Mouse (Mus musculus) c-Kit-negative CD71-positive TER-119-positive erythroid progenitor cells, embryonic 14.5 days (primary cell): ENCODE data around the gene Akap6.
"Not testable (repeated sequence)": the region's sequence is repeated elsewhere in the genome, so short reads cannot be mapped to it uniquely, and the experiment has no call there.

Experiments
- DNase-seq: peaks from one replicate; pipeline ENCODE4 v3.0.0-alpha.2; 2013; ENCODE audit warnings: low read depth, low spot score

Akap6 gene

GRCm38 (mm10) chr12:52711857-52712640, 12.9 kb downstream of the Akap6 start:
- no peak for DNase-seq

GRCm38 (mm10) chr12:52718392-52718791, 19.2 kb downstream of the Akap6 start:
- DNase-seq, result no peak

- no peak for DNase-seq
Measured at GRCm38 (mm10) chr12:52719232-52719631, 20.0 kb downstream of the Akap6 start.

- no peak for DNase-seq
Measured at GRCm38 (mm10) chr12:52719681-52720080, 20.5 kb downstream of the Akap6 start.

- DNase-seq, result not testable (repeated sequence)
Measured at GRCm38 (mm10) chr12:52724039-52724615, 24.9 kb downstream of the Akap6 start.

- DNase-seq, result no peak
Measured at GRCm38 (mm10) chr12:52726434-52727231, 27.4 kb downstream of the Akap6 start.

- DNase-seq, result no peak
Measured at GRCm38 (mm10) chr12:52729396-52729795, 30.2 kb downstream of the Akap6 start.

- not testable (repeated sequence) for DNase-seq
Measured at GRCm38 (mm10) chr12:52735161-52735560, 36.0 kb downstream of the Akap6 start.

GRCm38 (mm10) chr12:52737151-52737550, 38.0 kb downstream of the Akap6 start:
- no peak for DNase-seq

GRCm38 (mm10) chr12:52739326-52739725, 40.1 kb downstream of the Akap6 start:
- DNase-seq, result no peak

- no peak for DNase-seq
Measured at GRCm38 (mm10) chr12:52741801-52742200, 42.6 kb downstream of the Akap6 start.

- DNase-seq, result no peak
Measured at GRCm38 (mm10) chr12:52750006-52750405, 50.8 kb downstream of the Akap6 start.

- DNase-seq, result no peak
Measured at GRCm38 (mm10) chr12:52755649-52756048, 56.5 kb downstream of the Akap6 start.

GRCm38 (mm10) chr12:52757881-52758280, 58.7 kb downstream of the Akap6 start:
- DNase-seq, result no peak

- DNase-seq, result no peak
Measured at GRCm38 (mm10) chr12:52764046-52764445, 64.9 kb downstream of the Akap6 start.

- DNase-seq, result no peak
Measured at GRCm38 (mm10) chr12:52764810-52765209, 65.6 kb downstream of the Akap6 start.

- no peak for DNase-seq
Measured at GRCm38 (mm10) chr12:52769561-52769960, 70.4 kb downstream of the Akap6 start.

GRCm38 (mm10) chr12:52771931-52772330, 72.7 kb downstream of the Akap6 start:
- no peak for DNase-seq

GRCm38 (mm10) chr12:52772494-52773280, 73.5 kb downstream of the Akap6 start:
- no peak for DNase-seq

GRCm38 (mm10) chr12:52773847-52774246, 74.7 kb downstream of the Akap6 start:
- DNase-seq, result no peak

- DNase-seq, result no peak
Measured at GRCm38 (mm10) chr12:52774382-52774781, 75.2 kb downstream of the Akap6 start.

GRCm38 (mm10) chr12:52780216-52780615, 81.0 kb downstream of the Akap6 start:
- no peak for DNase-seq
